Mouse (Mus musculus) T-cell, adult 2 months (primary cell): ENCODE results near the gene Paxx.
A peak's percentile ranks its signal among the peaks of the same experiment; 100 is the strongest.

ENCODE experiments used
- DNase-seq: peaks from one replicate; pipeline ENCODE4 v3.0.0; 2022; ENCODE audit warnings: low spot score

Gene Paxx

DNA sequence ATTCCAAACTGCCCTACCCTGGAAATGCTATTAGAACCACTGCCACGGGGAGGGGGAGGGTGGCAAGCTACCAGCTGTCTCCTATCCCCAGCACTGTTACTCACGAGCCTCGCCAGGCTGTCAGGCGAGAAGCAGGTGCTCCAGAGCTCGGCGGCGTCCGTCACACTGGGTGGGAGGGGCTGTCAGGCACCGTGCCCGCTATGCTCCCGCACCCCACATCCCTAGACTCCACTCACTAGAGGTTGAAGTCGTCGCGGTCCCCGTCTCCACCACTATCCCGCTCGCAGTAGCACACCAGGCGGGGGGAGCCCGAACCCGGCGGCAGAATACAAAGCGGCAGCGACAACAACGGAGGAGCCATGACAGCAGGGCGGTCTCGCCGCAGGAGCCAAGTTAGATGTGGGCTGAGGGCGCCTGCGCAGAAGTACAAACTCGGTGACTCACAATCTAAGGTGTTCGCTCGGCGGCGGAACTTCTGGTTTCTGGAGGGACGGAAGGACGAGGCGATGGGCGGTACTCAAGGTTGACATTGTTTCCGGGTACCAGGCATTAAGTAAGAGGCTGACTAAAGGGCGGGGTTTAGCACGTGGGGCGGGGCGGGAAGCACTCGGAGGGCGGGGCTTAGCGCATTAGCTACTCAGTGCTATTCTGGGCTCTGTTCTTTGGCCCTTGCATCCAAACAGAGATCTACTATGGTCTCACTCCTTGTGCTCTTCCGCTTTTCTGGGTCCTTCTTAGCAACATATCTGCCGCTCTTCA is at the start of gene Paxx:
Gene Paxx, minus strand, starts transcription at position 544 of the 759 bp plus-strand sequence.
- peak; percentile 98 for DNase-seq

DNA sequence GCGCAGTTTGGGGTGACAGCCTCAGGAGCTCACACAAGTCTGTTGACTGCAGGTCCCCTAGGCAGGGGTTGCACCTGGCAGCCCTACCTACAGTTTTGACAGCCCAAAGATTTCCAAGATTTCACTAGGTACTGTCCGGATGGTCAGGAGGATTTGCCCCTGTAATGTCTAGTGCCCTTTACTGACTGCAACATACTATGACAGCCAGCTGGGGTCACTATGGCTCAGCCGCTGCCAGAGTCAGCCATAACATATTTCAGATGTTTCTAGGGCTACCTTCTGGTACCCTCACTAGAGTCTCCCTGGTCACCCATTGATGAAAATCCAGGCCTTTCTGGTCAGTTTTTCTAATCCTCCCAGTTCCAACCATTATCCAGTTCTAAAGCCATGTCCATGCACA is 49.0 kb upstream of the Paxx start:
- DNase-seq, result no peak

DNA sequence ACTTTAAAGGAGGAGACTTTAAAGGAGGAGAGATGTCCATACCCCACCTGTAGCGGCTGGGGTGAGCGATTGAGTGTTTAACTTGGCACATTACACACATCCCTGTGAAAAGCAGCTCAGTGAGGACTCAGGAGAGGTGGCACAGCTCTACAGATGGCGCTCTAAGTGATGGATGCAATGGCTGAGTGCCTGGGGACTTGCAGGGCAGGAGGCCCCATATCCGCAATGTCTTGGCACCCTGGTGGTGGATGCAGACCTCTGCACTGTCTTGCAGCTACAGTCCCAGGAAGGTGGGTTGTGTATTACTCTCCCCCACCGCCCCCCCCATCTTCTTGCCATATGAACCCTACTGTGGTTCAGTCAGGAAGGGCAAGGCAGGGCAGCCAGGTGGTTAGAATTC is 46.1 kb upstream of the Paxx start:
- DNase-seq, result peak; percentile 46

- DNase-seq, result no peak
These were observed 45.0 kb upstream of the Paxx start for GRCm38 (mm10) chr2:25505860-25506259.

GRCm38 (mm10) chr2:25505000-25505399 is 44.1 kb upstream of the Paxx start:
- no peak for DNase-seq

DNA sequence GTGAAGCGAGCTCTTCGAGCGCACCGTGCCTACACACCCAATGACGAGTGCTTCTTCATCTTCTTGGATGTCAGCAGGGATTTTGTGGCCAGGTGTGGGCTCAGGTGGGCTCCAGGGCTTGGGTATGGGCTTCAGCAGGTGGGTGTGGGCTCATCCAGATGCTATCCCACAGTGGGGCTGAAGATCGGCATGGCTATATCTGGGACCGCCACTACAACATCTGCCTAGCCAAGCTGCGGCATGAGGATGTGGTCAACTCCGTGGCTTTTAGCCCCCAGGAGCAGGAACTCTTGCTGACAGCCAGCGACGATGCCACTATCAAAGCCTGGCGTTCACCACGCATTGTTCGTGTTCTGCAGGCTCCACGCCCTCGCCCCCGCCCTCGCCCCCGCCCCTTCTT is 43.6 kb upstream of the Paxx start:
- DNase-seq, result no peak

DNA sequence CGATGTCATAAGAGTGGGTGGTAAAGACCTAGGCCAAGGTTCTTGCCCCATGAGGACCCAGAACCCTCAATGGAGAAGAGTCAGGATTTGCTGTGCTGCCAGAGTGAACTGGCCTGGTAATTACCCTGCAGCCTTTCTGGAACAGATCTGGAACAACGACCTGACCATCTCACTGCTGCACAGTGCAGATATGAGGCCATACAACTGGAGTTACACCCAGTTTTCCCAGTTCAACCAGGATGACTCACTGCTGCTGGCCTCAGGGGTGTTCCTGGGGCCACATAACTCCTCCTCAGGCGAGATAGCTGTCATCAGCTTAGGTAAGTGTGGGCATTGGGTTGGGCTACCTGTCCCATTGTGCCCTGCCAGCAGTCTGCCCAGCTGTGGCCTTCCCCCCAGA is 41.8 kb upstream of the Paxx start:
- no peak for DNase-seq

DNA sequence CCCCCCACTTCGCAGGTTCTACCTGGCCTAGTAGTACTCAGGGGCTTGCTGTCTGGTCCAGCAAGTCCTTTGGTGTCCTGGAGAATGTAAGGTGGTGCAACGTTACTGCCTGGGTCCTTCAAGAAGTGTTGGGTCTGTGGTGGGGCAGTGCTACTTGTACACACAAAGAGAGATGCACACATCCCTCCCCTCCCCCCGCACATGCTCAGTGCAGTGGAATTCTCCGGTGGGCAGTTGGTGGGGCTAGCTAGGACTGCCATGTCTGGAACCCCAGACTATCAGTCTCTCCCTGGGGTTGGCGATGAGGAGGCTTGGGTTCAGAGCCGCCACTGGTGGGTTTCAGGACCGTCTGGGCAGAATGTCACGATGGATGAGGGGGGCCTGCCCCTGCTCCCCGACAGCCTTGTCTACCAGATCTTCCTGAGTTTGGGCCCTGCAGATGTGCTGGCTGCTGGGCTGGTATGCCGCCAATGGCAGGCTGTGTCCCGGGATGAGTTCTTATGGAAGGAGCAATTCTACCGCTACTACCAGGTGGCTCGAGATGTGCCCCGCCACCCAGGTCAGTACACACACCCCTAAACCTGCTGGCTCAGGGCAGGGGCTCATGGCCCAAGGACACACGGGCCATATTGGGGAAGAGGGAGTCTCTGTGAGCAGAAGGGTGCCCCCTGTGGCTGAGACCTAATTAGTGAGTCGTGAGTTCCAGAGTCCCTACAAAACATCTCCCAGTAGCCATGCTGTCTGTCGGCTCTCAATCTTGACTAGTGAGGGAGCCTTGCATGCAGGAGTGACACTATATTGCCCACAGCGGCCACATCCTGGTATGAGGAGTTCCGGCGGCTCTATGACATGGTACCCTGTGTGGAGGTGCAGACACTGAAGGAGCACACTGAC is 40.9 kb upstream of the Paxx start, which contains the start of gene C8g:
Gene C8g, minus strand, starts transcription at position 127 of the 894 bp plus-strand sequence.
- no peak for DNase-seq

- peak; percentile 83 for DNase-seq
These were observed 39.9 kb upstream of the Paxx start, which contains the start of gene Fbxw5 for GRCm38 (mm10) chr2:25500576-25501405. TSS of gene Fbxw5 (plus strand) at chr2:25500750.

DNA sequence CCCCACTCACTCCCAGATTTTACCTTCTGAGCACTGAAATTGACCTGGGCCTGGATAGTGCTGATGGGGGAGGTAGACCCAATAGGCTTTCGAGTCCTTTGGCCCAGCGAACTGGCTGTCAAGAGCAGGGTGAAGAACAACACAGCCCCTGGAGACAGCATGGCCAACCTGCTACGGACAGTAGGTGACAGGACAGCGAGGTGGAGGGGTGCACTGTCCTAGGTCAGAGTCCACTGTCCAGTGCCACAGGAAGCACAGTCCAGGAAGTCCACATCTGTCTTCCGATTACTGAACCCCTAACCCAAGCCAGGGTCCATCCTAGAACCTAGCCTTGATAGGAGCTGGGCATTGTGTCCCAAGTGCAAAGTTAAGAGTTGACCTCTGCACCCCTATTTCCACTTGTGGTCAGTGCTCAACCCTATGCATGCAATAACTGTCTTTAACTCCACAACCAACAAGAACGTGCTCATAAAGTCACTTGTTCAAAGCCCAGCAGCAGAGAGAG is 39.2 kb upstream of the Paxx start:
- no peak for DNase-seq

DNA sequence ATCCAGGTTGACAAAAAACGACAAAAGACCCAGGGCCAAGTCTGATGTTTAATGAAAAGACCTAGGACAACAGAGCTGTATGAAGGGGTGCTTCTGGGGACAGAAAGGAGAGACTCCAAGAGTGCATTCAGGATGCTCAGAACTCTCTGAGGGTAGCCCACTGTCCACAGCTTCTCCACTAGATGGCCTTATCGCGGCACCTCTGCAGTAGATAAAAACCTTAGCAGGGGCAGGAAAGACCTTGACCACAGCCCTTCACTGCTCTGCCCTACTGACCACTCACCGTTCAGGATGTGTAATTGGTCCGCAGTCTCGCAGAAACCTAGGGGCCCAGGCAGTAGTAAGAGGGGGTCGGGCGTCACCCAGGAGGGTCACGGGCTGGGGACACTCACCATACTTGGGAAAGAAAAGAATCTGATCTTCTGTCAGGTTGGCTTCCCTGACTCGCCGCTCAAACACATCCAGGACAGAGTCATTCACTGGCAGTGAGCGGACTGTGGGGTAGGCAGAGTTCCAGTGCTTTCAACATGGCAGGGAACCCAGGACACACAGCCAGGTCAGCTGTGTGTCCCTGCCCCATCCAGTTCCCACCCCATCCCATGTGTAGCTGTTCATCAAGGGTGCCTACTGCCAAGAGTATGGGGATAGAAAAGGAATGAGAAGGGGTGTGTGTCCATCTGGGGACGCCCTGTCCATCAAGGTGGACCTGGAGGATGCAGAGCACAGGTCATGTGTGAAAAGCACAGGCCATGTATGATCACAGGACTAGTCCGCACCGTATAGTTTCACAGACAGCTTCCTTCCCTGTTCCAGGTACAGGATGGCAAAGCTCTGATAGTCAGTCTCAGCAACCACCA is 38.0 kb upstream of the Paxx start:
- DNase-seq, result no peak

DNA sequence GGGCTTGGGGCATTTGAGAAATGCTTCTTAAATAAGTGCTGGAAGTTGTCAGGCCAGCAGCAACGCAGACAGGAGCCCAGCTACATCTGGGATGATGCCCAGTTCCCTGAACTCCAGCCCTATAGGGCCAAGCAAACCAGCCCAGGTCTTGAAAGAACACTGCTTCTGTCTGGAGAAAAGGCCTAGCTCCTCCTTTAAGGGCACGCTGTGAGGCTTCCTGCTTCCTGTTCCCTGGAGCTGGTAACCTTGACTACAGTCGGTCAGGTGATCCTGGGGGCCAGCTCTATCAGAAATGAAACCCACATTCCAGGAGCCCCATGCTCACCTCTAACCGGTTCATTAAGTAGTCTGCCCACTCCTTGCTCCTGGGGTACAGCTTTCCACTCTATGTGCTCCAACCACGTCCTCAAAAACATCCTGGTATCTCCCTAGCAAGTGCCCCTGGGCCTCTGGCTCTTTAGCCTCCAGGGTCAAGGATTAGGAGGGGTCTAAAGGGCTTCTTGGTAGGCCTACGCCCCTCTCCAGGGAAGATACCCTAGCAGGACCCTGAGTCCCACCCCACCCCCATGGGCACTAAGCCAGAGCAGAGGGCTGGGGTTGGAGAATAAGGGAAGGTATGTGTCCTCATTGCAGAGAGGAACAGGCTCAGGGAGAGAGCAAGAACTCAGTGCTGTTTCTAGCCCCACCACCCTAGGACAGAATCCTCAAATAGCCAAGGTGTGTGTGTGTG is 37.1 kb upstream of the Paxx start:
- DNase-seq, result no peak

- DNase-seq, result no peak
These were observed 35.6 kb upstream of the Paxx start for GRCm38 (mm10) chr2:25496462-25496861.

GRCm38 (mm10) chr2:25493476-25493961 is 32.6 kb upstream of the Paxx start, which contains the start of gene Lcn12:
TSS of gene Lcn12 (minus strand) at chr2:25493911.
- DNase-seq, result no peak

- no peak for DNase-seq
These were observed 32.1 kb upstream of the Paxx start for GRCm38 (mm10) chr2:25492988-25493387.

DNA sequence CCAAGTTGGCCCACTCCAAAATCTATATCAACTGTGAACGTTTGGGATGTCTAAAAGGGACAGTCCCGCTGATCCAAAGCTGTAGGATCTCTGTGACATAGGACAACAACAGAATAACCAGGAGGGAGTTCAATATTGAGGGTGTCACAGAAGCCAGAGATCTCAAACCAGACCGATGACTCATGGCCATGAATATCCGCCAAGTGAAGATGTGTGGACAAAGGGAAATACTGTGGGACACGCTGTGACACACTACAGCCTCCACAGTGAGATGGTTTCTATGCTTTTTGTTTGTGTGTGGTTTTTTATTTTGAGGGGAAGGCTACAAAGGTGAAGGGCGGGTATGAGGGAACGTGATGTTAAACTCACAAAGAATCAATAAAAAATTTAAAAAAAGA is 27.8 kb upstream of the Paxx start:
- DNase-seq, result no peak

- no peak for DNase-seq
These were observed 27.2 kb upstream of the Paxx start for GRCm38 (mm10) chr2:25487965-25488670.

DNA sequence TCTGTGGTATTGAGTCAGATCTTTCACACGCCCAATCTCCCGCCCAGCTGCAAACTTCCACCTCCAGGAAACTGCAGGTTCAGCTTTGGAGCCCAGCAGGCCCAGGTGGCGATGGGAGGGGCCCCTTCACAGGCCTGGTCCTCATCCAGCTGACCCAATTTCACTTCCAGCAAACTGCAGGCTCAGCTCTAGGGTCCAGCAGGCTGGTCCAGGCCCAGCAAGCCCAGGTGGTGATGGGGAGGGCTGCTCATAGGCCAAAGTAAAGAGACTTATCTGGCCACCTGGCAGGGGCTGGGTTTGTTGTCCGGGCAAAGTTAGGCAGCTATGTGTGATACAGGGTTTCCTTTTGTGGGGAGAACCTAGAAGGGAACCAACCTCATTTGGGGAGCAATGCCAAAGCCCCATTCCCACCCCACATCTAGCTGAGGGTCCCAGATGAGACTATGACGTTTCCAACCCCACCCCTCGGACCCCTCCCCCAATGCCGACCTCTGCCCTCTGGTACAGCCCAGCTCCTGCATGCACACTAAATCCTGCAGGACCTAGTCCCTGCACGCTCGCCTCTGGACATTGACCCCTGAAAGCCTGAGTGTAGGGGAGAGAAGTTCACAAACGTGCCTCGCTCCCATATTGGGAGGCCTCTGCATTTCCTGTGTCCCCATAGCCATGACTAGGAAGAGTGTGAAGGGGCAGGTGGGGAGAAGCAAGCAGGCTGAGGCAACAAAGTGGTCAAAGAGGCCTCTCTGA is 24.2 kb upstream of the Paxx start:
- no peak for DNase-seq

GRCm38 (mm10) chr2:25482969-25483368 is 22.1 kb upstream of the Paxx start:
- peak; percentile 69 for DNase-seq
